Mouse (Mus musculus): ENCODE results near the gene Sos1.

- TF ChIP-seq POLR2A (IDR thresholded peaks at IDR 0.05; ENCODE audit: borderline replicate concordance, extremely low read depth, low read depth, low read length): no peak
- no peak for TF ChIP-seq CTCF (IDR thresholded peaks at IDR 0.05; ENCODE audit: insufficient read depth, low read length)
Measured at GRCm38 (mm10) chr17:80522229-80522556, 41.9 kb upstream of the Sos1 start.
